Mouse (Mus musculus) hindbrain, embryonic 11.5 days (tissue): ENCODE measurements at regions not wholly inside any gene's neighbourhood (a gene's known extent, or its start where the extent isn't known, plus 50 kb on each side); places are given as distances from the start of the nearest gene placed in this dataset.
A peak's percentile ranks its signal among the peaks of the same experiment; 100 is the strongest.

Source experiments
- ATAC-seq: fragments of 200-750 bp; cut with Nextera tagmentation; 2 replicates; pipeline ENCODE4 v1.8.0; 2017; ENCODE audit warnings: mild to moderate bottlenecking, moderate TSS enrichment, moderate library complexity; ENCODE audit not compliant: low FRiP score
- DNase-seq: peaks from one replicate; pipeline ENCODE4 v3.0.0-alpha.2; 2015; ENCODE audit warnings: low spot score
- H3K27ac ChIP-seq: fragments of 300-500 bp; sonication (generic); 2 replicates; pipeline ENCODE4 v1.5.1; 2014; ENCODE audit warnings: mild to moderate bottlenecking, low read depth, low read length
- H3K27me3 ChIP-seq: fragments of 300-500 bp; sonication (generic); 2 replicates; pipeline ENCODE4 v1.6.1; 2014; ENCODE audit warnings: mild to moderate bottlenecking, low read length, moderate library complexity, mixed read lengths; ENCODE audit not compliant: control insufficient read depth, insufficient read depth
- H3K36me3 ChIP-seq: fragments of 300-500 bp; sonication (generic); 2 replicates; pipeline ENCODE4 v1.6.1; 2014; ENCODE audit warnings: mild to moderate bottlenecking, low read length, moderate library complexity, mixed read lengths; ENCODE audit not compliant: control insufficient read depth, insufficient read depth
- H3K4me1 ChIP-seq: fragments of 300-500 bp; sonication (generic); replicated peaks from 2 replicates; pipeline ENCODE4 v1.6.1; 2014; ENCODE audit warnings: low read length, mixed read lengths; ENCODE audit not compliant: control insufficient read depth, insufficient read depth
- H3K4me2 ChIP-seq: fragments of 300-500 bp; sonication (generic); replicated peaks from 2 replicates; pipeline ENCODE4 v1.6.1; 2014; ENCODE audit warnings: mild to moderate bottlenecking, low read depth, low read length
- H3K4me3 ChIP-seq: fragments of 300-500 bp; sonication (generic); 2 replicates; pipeline ENCODE4 v1.5.1; 2014; ENCODE audit warnings: low read depth, low read length
- H3K9ac ChIP-seq: fragments of 300-500 bp; sonication (generic); 2 replicates; pipeline ENCODE4 v1.6.1; 2014; ENCODE audit warnings: low read depth, low read length
- H3K9me3 ChIP-seq: fragments of 300-500 bp; sonication (generic); 2 replicates; pipeline ENCODE4 v1.6.1; 2016; ENCODE audit warnings: low read length; ENCODE audit not compliant: control insufficient read depth
- WGBS: fragments of 180-500 bp; shearing (Covaris S2); extraction: QIAGEN DNeasy Blood & Tissue Kit; methylation state at CpG from one replicate; pipeline ENCODE4 v1.1.7; 2014; 5-methylcytosine and 5-hydroxymethylcytosine counted together

DNA sequence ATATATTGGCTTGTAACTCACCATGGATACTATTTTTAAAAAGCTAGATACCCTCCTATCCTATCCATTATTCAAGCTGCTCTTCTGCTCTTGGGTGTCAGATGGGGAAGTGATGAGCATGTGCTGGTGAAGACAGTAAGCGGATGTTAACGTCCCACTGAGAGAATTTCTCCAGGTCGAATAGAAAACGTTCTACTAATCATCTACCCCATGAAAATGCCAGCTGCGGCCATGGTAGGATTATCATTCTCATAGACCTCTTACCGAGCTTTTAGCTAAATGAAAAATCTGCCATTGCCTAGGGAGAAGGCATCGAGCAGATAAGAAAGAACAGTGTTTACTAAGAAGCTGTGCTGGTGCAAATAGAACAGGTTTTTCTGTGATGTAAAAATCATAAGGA, 1685.6 kb upstream of the Zeb2 start:
- 48% methylated on average over 7 of the region's 7 CpGs for WGBS
- Histone ChIP-seq H3K27ac (no peak overlapping the region), H3K9me3 (no peaks in the 10 kb centered on the region), H3K27me3 (no peaks in the 10 kb centered on the region), H3K4me3 (no peak overlapping the region), H3K36me3 (no peaks in the 10 kb centered on the region), H3K9ac (no peak overlapping the region), H3K4me2 (no peak overlapping the region), H3K4me1 (no peaks in the 10 kb centered on the region)
- ATAC-seq (peak; percentile 43; the same call in 1 of the 2 replicates), DNase-seq (peak; percentile 2)
